15 mouse cellular contexts compared by ENCODE assay signal in genomic region chr9:26622840-26623448, GRCm38 (mm10).
"Had no signal": no experiment of that assay in that cellular context is flagged by ENCODE, and none has a peak within 500 bp of the region (broad histone marks: within the 10 kb centered on the region; RNA-seq: fewer than 3 reads in every experiment).

No protein-coding gene starts in this region.

- H3K27me3 ChIP-seq: limb, embryonic 13.5 days; midbrain, embryonic 13.5 days; neural tube, embryonic 12.5 days; stomach, embryonic 15.5 days had no signal

- H3K4me3 ChIP-seq: layer of hippocampus, adult 2 months; limb, embryonic 13.5 days; midbrain, embryonic 13.5 days; neural tube, embryonic 12.5 days; stomach, embryonic 15.5 days had no signal

- H3K27ac ChIP-seq: layer of hippocampus, adult 2 months; limb, embryonic 13.5 days; liver, embryonic 14.5 days; midbrain, embryonic 13.5 days; neural tube, embryonic 12.5 days; stomach, embryonic 15.5 days had no signal

- ATAC-seq: lung, postnatal 0 days; midbrain, embryonic 13.5 days had no signal

- H3K4me2 ChIP-seq: limb, embryonic 13.5 days; midbrain, embryonic 13.5 days; neural tube, embryonic 12.5 days; stomach, embryonic 15.5 days had no signal

- H3K9ac ChIP-seq: limb, embryonic 13.5 days; liver, embryonic 14.5 days; midbrain, embryonic 13.5 days; neural tube, embryonic 12.5 days; stomach, embryonic 15.5 days had no signal

- H3K36me3 ChIP-seq: limb, embryonic 13.5 days; midbrain, embryonic 13.5 days; neural tube, embryonic 12.5 days; stomach, embryonic 15.5 days had no signal

- H3K9me3 ChIP-seq: limb, embryonic 13.5 days; midbrain, embryonic 13.5 days; neural tube, embryonic 12.5 days; stomach, embryonic 15.5 days had no signal

- H3K4me1 ChIP-seq: limb, embryonic 13.5 days; midbrain, embryonic 13.5 days; neural tube, embryonic 12.5 days; stomach, embryonic 15.5 days had no signal

- DNase-seq: kidney, postnatal 10 days; kidney, postnatal 4 days; left cerebral cortex, postnatal 4 days; lung, adult 18-20 months; lung, postnatal 36 days; retina, postnatal 1 day; thymus, adult 2 months; thymus, postnatal 25 days had no signal
